Mouse (Mus musculus) left cerebral cortex, postnatal 25 days (tissue): ENCODE results near the gene Trmt6. TPM values are rescaled to one million over a fixed set of nuclear protein-coding genes. Genes with fewer than 3 reads are reported as not detected.
A peak's percentile ranks its signal among the peaks of the same experiment; 100 is the strongest.

ENCODE experiments used
- DNase-seq, 2 experiments: peaks; one replicate each; pipeline ENCODE4 v3.0.0; 2022; ENCODE audit warnings: low spot score in 2 of 2, mixed read lengths in 1 of 2
- intact Hi-C: fragments of 180-260 bp; cut with DNase I; formaldehyde crosslinking; loops from one replicate; pipeline ENCODE4 v1.15.1; 2025
- total RNA-seq, 2 experiments: library from RNA; stranded (reverse); gene quantifications; 2 replicates each; pipeline ENCODE4 v1.2.3; 2021

Gene Trmt6
- 10 to 100 TPM; 24.8 to 27.2 TPM for total RNA-seq

- intact Hi-C loops, result no loop called here
- DNase-seq, result peak; percentile 89 to 96
Measured at GRCm38 (mm10) chr2:132815608-132816314, at the start of gene Trmt6, which contains the start of gene Mcm8. Gene Trmt6, minus strand, starts transcription at chr2:132816055. Gene Mcm8, plus strand, starts transcription at chr2:132816141.

DNA sequence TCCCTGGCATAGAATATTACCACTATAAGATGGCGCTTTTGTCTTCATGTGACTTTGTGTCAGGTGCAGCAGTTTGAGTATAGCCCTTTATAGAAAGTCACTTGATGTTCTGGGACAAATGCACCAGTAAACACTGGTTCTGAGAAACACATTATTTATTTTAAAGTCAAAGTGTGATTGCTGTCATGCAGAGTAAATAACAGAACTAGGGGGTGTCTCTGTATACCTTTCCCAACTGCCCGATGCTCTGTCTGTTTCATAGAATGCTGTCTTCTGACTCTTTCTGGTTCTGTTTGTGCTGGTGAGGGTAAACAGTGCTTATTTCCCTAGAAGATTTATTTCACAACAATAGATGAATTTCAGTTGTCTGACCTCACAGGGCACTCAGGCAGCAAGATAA is 47.5 kb upstream of the Trmt6 start:
- intact Hi-C loops, result no loop called here
- DNase-seq, result no peak

GRCm38 (mm10) chr2:132861456-132861855 is 45.6 kb upstream of the Trmt6 start:
- no peak for DNase-seq
- intact Hi-C loops, result no loop called here

- intact Hi-C loops, result no loop called here
- peak in 1 of 2 experiments; percentile 18 for DNase-seq
Measured at GRCm38 (mm10) chr2:132860435-132860834, 44.6 kb upstream of the Trmt6 start.

GRCm38 (mm10) chr2:132856333-132856732 is 40.5 kb upstream of the Trmt6 start:
- intact Hi-C loops, result no loop called here
- DNase-seq, result no peak

DNA sequence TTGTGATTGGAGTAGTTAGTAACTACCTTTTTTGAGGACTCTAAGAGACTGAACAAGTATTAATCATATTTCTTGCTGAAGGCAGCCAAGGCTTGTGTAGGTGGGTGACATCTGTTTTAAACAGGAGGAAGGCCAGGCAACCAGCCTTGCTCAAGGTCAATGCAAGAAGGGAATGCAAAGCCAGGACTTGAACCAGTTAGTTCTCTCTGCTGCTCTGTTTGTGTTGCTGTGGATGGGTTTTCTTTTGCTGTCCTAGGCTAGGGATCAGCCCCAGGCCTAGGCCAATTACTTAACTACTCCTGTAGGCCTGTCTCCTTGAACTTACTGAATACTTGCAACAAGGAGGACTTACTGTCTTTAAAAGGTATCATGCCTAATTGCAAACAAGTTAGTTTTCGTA is 37.2 kb upstream of the Trmt6 start:
- peak in 1 of 2 experiments; percentile 9 for DNase-seq
- intact Hi-C loops, result no loop called here

DNA sequence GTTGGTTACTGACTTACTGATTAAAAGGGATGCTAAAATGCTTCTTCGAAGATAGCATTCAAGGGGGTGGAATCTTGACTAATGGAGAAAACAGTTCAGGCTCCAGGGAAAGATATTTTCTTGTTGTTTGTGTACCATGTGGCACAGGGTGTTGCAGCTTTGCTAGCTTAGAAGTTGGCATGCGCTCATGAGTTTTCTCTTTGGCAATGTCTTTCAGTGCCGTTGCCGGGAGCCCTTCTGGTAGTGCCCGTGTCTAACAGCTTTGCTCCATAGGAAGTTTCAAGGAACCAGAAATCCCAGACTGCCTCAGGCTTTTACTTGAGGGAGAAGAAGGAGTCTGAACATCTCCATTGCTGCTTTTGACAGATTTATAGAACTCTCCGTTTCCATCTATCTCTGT is 33.3 kb upstream of the Trmt6 start:
- DNase-seq, result no peak
- intact Hi-C loops, result no loop called here

- no peak for DNase-seq
- intact Hi-C loops, result no loop called here
Measured at GRCm38 (mm10) chr2:132848361-132848760, 32.5 kb upstream of the Trmt6 start.

DNA sequence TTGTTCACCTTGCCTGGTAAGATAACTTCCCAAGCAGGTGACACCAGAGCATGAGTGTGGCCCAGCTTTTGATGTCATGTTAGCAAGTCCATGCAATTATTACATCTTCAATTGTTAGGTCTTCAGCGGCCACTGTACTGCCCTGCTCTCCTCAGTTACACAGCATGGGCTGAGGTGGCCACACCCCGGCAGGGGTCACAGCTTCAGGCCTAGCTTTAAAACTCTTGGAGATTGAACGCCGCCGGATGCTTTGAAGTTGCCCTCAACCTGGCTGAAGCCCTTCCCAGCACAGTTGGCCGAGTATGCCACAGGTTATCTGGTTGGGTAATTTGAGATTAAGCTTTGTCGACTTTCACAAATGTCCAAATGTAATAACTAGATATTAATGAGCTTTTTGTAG is 31.7 kb upstream of the Trmt6 start:
- no peak for DNase-seq
- intact Hi-C loops, result no loop called here

DNA sequence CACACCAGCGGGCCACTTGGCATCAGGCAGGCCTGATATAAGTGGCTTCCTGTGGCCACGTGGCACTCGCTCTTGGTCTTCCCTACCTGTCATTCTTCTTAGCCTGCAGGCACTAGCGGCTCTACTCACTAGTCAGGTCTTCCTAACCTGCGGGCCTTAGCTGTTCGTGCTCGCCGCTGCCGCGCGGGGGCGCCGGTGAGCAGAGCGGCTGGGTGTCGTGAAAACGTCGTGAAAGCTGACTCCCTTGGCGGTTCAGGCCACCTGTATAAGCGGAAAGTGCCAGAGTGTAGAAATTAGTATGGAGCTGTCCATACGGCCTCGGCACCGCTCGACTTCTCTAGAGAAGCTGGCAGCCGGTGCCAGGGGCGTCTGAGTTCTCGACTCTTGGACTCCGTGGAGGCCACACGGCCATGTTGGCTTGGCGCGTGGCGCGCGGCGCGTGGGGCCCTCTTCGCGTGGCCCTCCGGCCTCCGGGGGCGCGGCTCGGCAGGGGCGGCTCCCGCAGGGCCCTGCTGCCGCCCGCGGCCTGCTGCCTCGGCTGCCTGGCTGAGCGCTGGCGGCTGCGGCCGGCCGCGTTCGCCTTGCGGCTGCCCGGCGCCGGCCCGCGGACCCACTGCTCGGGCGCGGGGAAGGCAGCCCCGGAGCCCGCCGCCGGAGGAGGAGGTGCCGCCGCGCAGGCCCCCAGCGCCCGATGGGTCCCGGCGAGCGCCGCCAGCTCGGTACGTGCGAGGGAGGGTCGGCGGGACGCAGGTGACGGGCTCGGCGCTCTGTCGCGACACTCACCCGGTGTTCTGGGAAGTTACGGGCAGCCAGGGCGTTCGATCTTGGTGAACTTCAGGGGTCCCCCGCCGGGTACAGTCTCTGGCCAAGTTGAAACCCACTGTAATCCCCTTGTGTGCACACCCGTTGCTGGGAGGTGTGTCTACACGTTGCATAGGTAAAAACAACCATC is 30.8 kb upstream of the Trmt6 start, which contains the start of gene Crls1:
Gene Crls1 (plus strand): TSS at position 260 of the 952 bp plus-strand sequence.
- peak; percentile 96 to 98 for DNase-seq
- intact Hi-C loops, result loop anchor here (1.0 kb wide), 1 partner anchor 57 kb away; no protein-coding TSS in a partner anchor

- no peak for DNase-seq
- intact Hi-C loops, result no loop called here
Measured at GRCm38 (mm10) chr2:132841071-132841470, 25.2 kb upstream of the Trmt6 start.

DNA sequence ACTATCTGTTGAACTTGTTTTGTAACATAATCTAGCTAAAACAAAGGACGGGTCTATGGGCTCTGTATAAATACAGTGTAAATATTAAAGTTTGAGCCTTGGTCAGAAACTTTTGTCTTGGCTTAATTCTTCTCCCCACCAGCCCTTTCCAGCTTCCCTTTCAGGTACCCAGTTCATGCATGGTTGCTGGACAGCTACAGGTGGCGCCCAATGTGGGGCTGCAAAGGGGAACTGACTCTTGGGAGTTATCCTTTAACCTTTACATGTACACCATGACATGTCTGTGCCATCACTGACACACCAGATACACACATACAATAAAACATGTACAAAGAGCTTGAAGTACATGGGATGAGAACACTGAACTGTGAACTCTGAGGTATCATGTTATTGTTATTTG is 12.9 kb downstream of the Trmt6 start:
- no peak for DNase-seq
- intact Hi-C loops, result no loop called here

- intact Hi-C loops, result loop anchor here (10.0 kb wide), 1 partner anchor 239 kb away; no protein-coding TSS in a partner anchor
- no peak for DNase-seq
Measured at GRCm38 (mm10) chr2:132794204-132794586, 21.7 kb downstream of the Trmt6 start.

DNA sequence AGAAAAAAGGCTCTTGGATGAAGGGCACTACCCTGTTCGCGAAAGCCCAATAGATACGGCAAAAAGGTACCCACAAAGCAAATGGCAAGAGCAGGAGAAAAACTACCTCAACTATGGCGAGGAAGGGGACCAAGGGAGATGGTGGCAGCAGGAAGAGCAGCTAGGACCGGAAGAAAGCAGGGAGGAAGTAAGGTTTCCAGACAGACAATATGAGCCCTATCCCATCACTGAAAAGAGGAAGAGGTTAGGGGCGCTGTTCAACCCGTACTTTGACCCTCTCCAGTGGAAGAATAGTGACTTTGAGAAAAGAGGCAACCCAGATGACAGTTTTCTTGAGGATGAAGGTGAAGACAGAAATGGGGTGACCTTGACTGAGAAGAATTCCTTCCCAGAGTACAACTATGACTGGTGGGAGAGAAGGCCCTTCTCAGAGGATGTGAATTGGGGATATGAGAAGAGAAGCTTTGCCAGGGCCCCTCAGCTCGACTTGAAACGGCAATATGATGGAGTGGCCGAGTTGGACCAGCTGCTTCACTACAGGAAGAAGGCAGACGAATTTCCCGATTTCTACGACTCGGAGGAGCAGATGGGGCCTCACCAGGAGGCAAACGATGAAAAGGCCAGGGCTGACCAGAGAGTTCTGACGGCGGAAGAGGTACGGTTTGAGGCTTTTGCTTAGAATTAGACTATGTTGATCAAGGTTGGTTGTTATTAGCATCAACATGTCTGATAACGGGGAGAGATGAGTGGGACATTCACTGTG is 22.2 kb downstream of the Trmt6 start:
- no peak for DNase-seq
- intact Hi-C loops, result loop anchor here (10.0 kb wide), 1 partner anchor 239 kb away; no protein-coding TSS in a partner anchor

DNA sequence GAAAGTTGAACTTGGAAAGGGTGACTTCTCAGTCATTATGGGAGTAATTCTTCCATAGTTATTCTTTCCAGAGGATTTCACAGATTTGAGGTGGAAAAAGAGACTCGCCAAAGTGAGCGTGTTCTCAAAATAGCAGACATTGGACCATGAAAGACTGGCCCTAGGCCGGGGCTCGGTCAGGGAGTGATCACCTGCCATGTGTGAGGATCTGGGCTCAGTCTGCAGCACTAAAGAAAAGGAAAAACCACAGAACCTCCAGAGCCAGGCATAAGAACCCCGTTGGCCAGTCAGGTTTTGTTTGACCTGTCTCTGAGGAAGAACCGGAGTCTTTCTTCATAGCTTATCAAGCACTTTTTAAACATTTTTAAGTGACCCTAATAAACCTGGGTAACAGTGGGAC is 31.8 kb downstream of the Trmt6 start:
- intact Hi-C loops, result loop anchor here (10.0 kb wide), 1 partner anchor 209 kb away; no protein-coding TSS in a partner anchor
- DNase-seq, result no peak

GRCm38 (mm10) chr2:132781439-132782068 is 34.3 kb downstream of the Trmt6 start:
- DNase-seq, result peak; percentile 87 to 92
- intact Hi-C loops, result loop anchor here (1.0 to 10.0 kb wide), 4 partner anchors 23 to 269 kb away; no protein-coding TSS in a partner anchor

DNA sequence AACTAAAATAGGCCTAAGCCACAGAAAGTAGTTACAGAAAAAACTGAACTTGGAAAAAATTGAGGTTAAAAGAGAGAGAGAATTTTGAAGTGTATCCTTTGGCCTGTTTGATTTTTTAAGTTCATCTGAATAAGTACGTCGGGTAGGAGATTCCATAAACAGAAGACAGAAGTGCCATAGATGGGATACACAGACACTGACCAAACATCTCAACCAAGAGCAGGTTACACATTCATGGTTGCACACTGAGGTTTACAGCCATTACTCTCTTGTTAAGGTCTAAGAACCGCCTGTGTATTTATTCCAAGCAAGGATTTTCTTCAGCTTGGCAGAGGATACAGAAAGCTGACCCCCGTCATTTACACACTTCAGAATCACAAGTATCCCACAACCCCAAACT is 34.9 kb downstream of the Trmt6 start, which contains the start of gene Chgb:
Gene Chgb (plus strand): TSS at position 301 of the 400 bp plus-strand sequence.
- no peak for DNase-seq
- intact Hi-C loops, result loop anchor here (1.0 to 10.0 kb wide), 4 partner anchors 23 to 268 kb away; no protein-coding TSS in a partner anchor

- no peak for DNase-seq
- intact Hi-C loops, result no loop called here
Measured at GRCm38 (mm10) chr2:132770822-132771221, 45.0 kb downstream of the Trmt6 start.

DNA sequence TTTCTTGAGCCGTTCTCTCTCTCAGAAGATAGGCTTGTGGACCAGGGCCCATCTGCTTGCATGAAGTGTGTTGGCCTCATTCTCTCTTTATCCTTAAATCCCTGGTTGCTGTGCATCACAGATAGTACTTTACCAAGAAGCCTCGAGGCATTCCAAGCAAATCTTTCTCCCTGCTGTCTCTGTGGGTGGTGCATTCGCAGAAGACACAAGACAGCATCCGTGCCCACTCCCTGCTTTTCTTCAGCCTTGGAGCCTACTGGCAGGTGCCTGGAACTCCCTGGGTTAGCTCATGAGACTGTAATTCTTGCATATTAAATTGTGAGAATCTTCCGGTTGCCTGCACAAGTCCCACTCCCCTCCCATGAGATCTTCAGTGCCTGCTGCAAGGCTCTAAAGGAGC is 57.9 kb downstream of the Trmt6 start:
- DNase-seq, result peak; percentile 69 to 97
- intact Hi-C loops, result loop anchor here (1.0 kb wide), 2 partner anchors 23 to 41 kb away; partner anchors contain the start of gene Chgb
